Mouse (Mus musculus) ES-Bruce4 (cell line): ENCODE measurements around the gene Txndc5.

Source experiments
- CTCF ChIP-seq: IDR thresholded peaks from one replicate; pipeline ENCODE4 v1.8.1; 2011; ENCODE audit warnings: low read depth, low read length
- EP300 ChIP-seq: IDR thresholded peaks from 2 replicates; pipeline ENCODE4 v1.6.1; 2011; ENCODE audit warnings: low read depth, low read length; ENCODE audit not compliant: insufficient read depth
- POLR2A ChIP-seq: IDR thresholded peaks from one replicate; pipeline ENCODE4 v1.8.1; 2011; ENCODE audit warnings: low read length; ENCODE audit not compliant: insufficient read depth

DNA sequence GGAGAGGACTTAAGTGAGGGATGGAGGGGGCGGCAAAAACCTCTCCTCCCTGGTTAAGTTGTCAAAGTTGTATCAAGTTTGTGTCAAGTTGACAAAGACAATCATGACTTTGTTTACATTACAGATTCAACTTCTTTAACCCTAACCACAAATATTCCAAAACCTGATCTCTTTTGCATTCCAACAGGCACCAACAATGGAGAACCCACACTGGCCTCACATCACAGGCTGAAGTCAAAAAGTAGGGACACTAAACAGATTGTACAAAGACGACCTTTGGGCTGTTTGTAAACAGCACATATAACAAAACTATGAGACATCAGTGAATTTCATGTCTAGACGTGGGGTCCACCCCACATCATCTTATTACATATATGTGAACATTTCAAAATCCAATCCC lies 12.8 kb downstream of the Txndc5 start:
- TF ChIP-seq CTCF (no peak), POLR2A (no peak), EP300 (no peak)
